Mouse (Mus musculus): ENCODE data around the gene Map4k3.

Map4k3 gene

GRCm38 (mm10) chr17:80729080-80729749 is 930 bp upstream of the Map4k3 start:
- no peak for DNase-seq (ENCODE audit: low spot score)

- no peak for DNase-seq (ENCODE audit: low spot score)
Measured at GRCm38 (mm10) chr17:80727341-80727951, 839 bp downstream of the Map4k3 start.

GRCm38 (mm10) chr17:80726821-80727220 is 1.5 kb downstream of the Map4k3 start:
- DNase-seq (ENCODE audit: low spot score), result no peak

- DNase-seq (ENCODE audit: low spot score), result no peak
Measured at GRCm38 (mm10) chr17:80723092-80723491, 5.2 kb downstream of the Map4k3 start.

- no peak for DNase-seq (ENCODE audit: low spot score)
Measured at GRCm38 (mm10) chr17:80721670-80722069, 6.6 kb downstream of the Map4k3 start.

- no peak for DNase-seq (ENCODE audit: low spot score)
Measured at GRCm38 (mm10) chr17:80719309-80719708, 9.0 kb downstream of the Map4k3 start.

- no peak for DNase-seq (ENCODE audit: low spot score)
Measured at GRCm38 (mm10) chr17:80718243-80718642, 10.0 kb downstream of the Map4k3 start.

GRCm38 (mm10) chr17:80713588-80713987 is 14.7 kb downstream of the Map4k3 start:
- DNase-seq (ENCODE audit: low spot score), result no peak

GRCm38 (mm10) chr17:80709921-80710838 is 18.1 kb downstream of the Map4k3 start:
- no peak for DNase-seq (ENCODE audit: low spot score)

GRCm38 (mm10) chr17:80708803-80709202 is 19.5 kb downstream of the Map4k3 start:
- no peak for DNase-seq (ENCODE audit: low spot score)

- no peak for DNase-seq (ENCODE audit: low spot score)
Measured at GRCm38 (mm10) chr17:80707176-80707575, 21.1 kb downstream of the Map4k3 start.

- DNase-seq (ENCODE audit: low spot score), result no peak
Measured at GRCm38 (mm10) chr17:80706608-80707007, 21.7 kb downstream of the Map4k3 start.

- no peak for DNase-seq (ENCODE audit: low spot score)
Measured at GRCm38 (mm10) chr17:80701687-80702086, 26.6 kb downstream of the Map4k3 start.

- DNase-seq (ENCODE audit: low spot score), result no peak
Measured at GRCm38 (mm10) chr17:80698930-80699329, 29.4 kb downstream of the Map4k3 start.

GRCm38 (mm10) chr17:80698191-80698901 is 29.9 kb downstream of the Map4k3 start:
- DNase-seq (ENCODE audit: low spot score), result no peak

GRCm38 (mm10) chr17:80696956-80697355 is 31.3 kb downstream of the Map4k3 start:
- no peak for DNase-seq (ENCODE audit: low spot score)

- no peak for DNase-seq (ENCODE audit: low spot score)
Measured at GRCm38 (mm10) chr17:80696210-80696609, 32.1 kb downstream of the Map4k3 start.

- no peak for DNase-seq (ENCODE audit: low spot score)
Measured at GRCm38 (mm10) chr17:80693707-80694106, 34.6 kb downstream of the Map4k3 start.

- DNase-seq (ENCODE audit: low spot score), result no peak
Measured at GRCm38 (mm10) chr17:80692183-80692582, 36.1 kb downstream of the Map4k3 start.

GRCm38 (mm10) chr17:80688701-80689100 is 39.6 kb downstream of the Map4k3 start:
- no peak for DNase-seq (ENCODE audit: low spot score)

GRCm38 (mm10) chr17:80686066-80686465 is 42.2 kb downstream of the Map4k3 start:
- no peak for DNase-seq (ENCODE audit: low spot score)

Data from urinary bladder, postnatal 10 days (tissue).